Mouse (Mus musculus) erythroblast, embryonic 14.5 days (primary cell): Measurements from ENCODE around the gene Vegfc.

Source experiments
- GATA1 ChIP-seq: IDR thresholded peaks from 2 replicates; pipeline ENCODE4 v1.6.1; 2012; ENCODE audit warnings: low read length, inconsistent platforms, mixed read lengths
- TAL1 ChIP-seq: IDR thresholded peaks from 3 replicates; pipeline ENCODE4 v1.6.1; 2012; ENCODE audit warnings: low read length, inconsistent platforms, mixed read lengths

GRCm38 (mm10) chr8:54233316-54233715 lies 155.9 kb downstream of the Vegfc start:
- TF ChIP-seq GATA1 (no peak), TAL1 (no peak)
